Mouse (Mus musculus) heart, adult 11 months (tissue): ENCODE measurements around the gene Tmem242.

Source experiments
- DNase-seq: peaks from one replicate; pipeline ENCODE4 v3.0.0; 2022

Gene Tmem242

GRCm38 (mm10) chr17:5372951-5373350 is 67.1 kb downstream of the Tmem242 start:
- DNase-seq: no peak

GRCm38 (mm10) chr17:5371521-5371920 is 68.5 kb downstream of the Tmem242 start:
- no peak for DNase-seq

- DNase-seq: no peak
These were observed 69.0 kb downstream of the Tmem242 start for GRCm38 (mm10) chr17:5371032-5371431.

- no peak for DNase-seq
These were observed 74.1 kb downstream of the Tmem242 start for GRCm38 (mm10) chr17:5365992-5366398.
